Mouse (Mus musculus): ENCODE data around the gene Parp6.
A peak's percentile ranks its signal among the peaks of the same experiment; 100 is the strongest.

Gene Parp6

GRCm38 (mm10) chr9:59679678-59680533 lies 62.8 kb downstream of the Parp6 start, which contains the start of gene Gramd2:
TSS of gene Gramd2 (plus strand) at chr9:59680144.
- peak; percentile 92 for DNase-seq (ENCODE audit: low read depth, low spot score)

GRCm38 (mm10) chr9:59680534-59680875 lies 63.4 kb downstream of the Parp6 start:
- peak; percentile 72 for DNase-seq (ENCODE audit: low read depth, low spot score)

- DNase-seq (ENCODE audit: low read depth, low spot score), result no peak
Measured at GRCm38 (mm10) chr9:59684020-59684419, 66.9 kb downstream of the Parp6 start.

GRCm38 (mm10) chr9:59687416-59688046 lies 70.4 kb downstream of the Parp6 start:
- DNase-seq (ENCODE audit: low read depth, low spot score), result no peak

GRCm38 (mm10) chr9:59691635-59692094 lies 74.6 kb downstream of the Parp6 start:
- peak; percentile 78 for DNase-seq (ENCODE audit: low read depth, low spot score)

GRCm38 (mm10) chr9:59692145-59692544 lies 75.1 kb downstream of the Parp6 start:
- DNase-seq (ENCODE audit: low read depth, low spot score), result no peak

GRCm38 (mm10) chr9:59694571-59695450 lies 77.7 kb downstream of the Parp6 start:
- DNase-seq (ENCODE audit: low read depth, low spot score), result no peak

- no peak for DNase-seq (ENCODE audit: low read depth, low spot score)
Measured at GRCm38 (mm10) chr9:59695451-59695813, 78.3 kb downstream of the Parp6 start.

GRCm38 (mm10) chr9:59696381-59696780 lies 79.3 kb downstream of the Parp6 start:
- no peak for DNase-seq (ENCODE audit: low read depth, low spot score)

All from ZHBTc4 (cell line).